Mouse (Mus musculus) heart, postnatal 0 days (tissue): Measurements from ENCODE around the gene Cyp2d10. TPM values are rescaled to one million over a fixed set of nuclear protein-coding genes. Genes with fewer than 3 reads are reported as not detected.

Experiments
- ATAC-seq: fragments of 200-750 bp; cut with Nextera tagmentation; 2 replicates; pipeline ENCODE4 v1.8.0; 2017; ENCODE audit warnings: low read depth, moderate number of reproducible peaks, moderate library complexity; ENCODE audit not compliant: insufficient read depth
- DNase-seq: peaks from one replicate; pipeline ENCODE4 v3.0.0-alpha.2; 2016; ENCODE audit warnings: low spot score
- H3K27ac ChIP-seq: fragments of 300-500 bp; sonication (generic); 2 replicates; pipeline ENCODE4 v1.5.1; 2014; ENCODE audit warnings: low read depth, mild to moderate bottlenecking
- H3K27me3 ChIP-seq: fragments of 300-500 bp; sonication (generic); 2 replicates; pipeline ENCODE4 v1.6.1; 2014; ENCODE audit warnings: low read length, mixed read lengths; ENCODE audit not compliant: control insufficient read depth, insufficient read depth
- H3K36me3 ChIP-seq: fragments of 300-500 bp; sonication (generic); replicated peaks from 2 replicates; pipeline ENCODE4 v1.6.1; 2014; ENCODE audit warnings: low read length, mixed read lengths; ENCODE audit not compliant: control insufficient read depth, insufficient read depth
- H3K4me1 ChIP-seq: fragments of 300-500 bp; sonication (generic); 2 replicates; pipeline ENCODE4 v1.6.1; 2014; ENCODE audit warnings: antibody characterized with exemption; ENCODE audit not compliant: control insufficient read depth, insufficient read depth
- H3K4me2 ChIP-seq: fragments of 300-500 bp; sonication (generic); 2 replicates; pipeline ENCODE4 v1.6.1; 2014; ENCODE audit warnings: low read depth, mild to moderate bottlenecking, low read length, moderate library complexity
- H3K4me3 ChIP-seq: fragments of 300-500 bp; sonication (generic); 2 replicates; pipeline ENCODE4 v1.5.1; 2014; ENCODE audit warnings: low read depth, low read length
- H3K9ac ChIP-seq: fragments of 300-500 bp; sonication (generic); replicated peaks from 2 replicates; pipeline ENCODE4 v1.6.1; 2014; ENCODE audit warnings: low read depth, low read length, mixed read lengths
- H3K9me3 ChIP-seq: fragments of 300-500 bp; sonication (generic); replicated peaks from 2 replicates; pipeline ENCODE4 v1.6.1; 2016; ENCODE audit warnings: low read length; ENCODE audit not compliant: control insufficient read depth
- CTCF ChIP-seq: IDR thresholded peaks from 2 replicates; pipeline ENCODE4 v1.5.1; 2016; ENCODE audit warnings: antibody characterized with exemption, control low read depth, low read depth
- EP300 ChIP-seq: IDR thresholded peaks from 2 replicates; pipeline ENCODE4 v1.6.1; 2016; ENCODE audit warnings: antibody characterized with exemption, low read depth
- WGBS: fragments of 180-500 bp; shearing (Covaris S2); extraction: QIAGEN DNeasy Blood & Tissue Kit; methylation state at CpG from one replicate; pipeline ENCODE4 v1.1.7; 2014; 5-methylcytosine and 5-hydroxymethylcytosine counted together
- polyA plus RNA-seq: library from polyadenylated mRNA; unstranded; fragments of >200 nt; fragmentation: Nextera tagmentation; extraction: Ambion mirVana; gene quantifications from 2 replicates; pipeline ENCODE4 v1.2.1, GENCODE M21; 2015
- total RNA-seq: library from RNA; depleted of rRNA; stranded (reverse); fragments of >200 nt; gene quantifications from 2 replicates; pipeline ENCODE4 v1.2.3, GENCODE M21; 2014; ENCODE audit warnings: low replicate concordance

Cyp2d10 gene
- total and polyA plus RNA-seq, 2 experiments from 2014 or later, result not detected

- Histone ChIP-seq H3K9me3 (no peaks in the 10 kb centered on the region), H3K27me3 (no peaks in the 10 kb centered on the region), H3K4me2 (no peak overlapping the region), H3K9ac (no peak overlapping the region), H3K4me3 (no peak overlapping the region), H3K27ac (peak overlapping the region; percentile 81), H3K36me3 (no peaks in the 10 kb centered on the region), H3K4me1 (peaks cover 4% of the 10 kb centered on the region; the same call in 1 of the 2 replicates)
- 63% methylated on average over 3 of the region's 4 CpGs for WGBS
- ATAC-seq, result peak; percentile 63
- 0 out of 2 replicates have a peak, but pooled peaks have one; percentile 40 for TF ChIP-seq EP300
- TF ChIP-seq CTCF, result no peak
- DNase-seq, result peak; percentile 54
Observed at GRCm38 (mm10) chr15:82362234-82362633, 44.8 kb downstream of the Cyp2d10 start.

GRCm38 (mm10) chr15:82361459-82362018, 45.5 kb downstream of the Cyp2d10 start:
- DNase-seq (peak; percentile 86), ATAC-seq (peak; percentile 81)
- H3K4me2 ChIP-seq, result no peak overlapping the region
- H3K4me1 ChIP-seq, result peaks cover 4% of the 10 kb centered on the region; the same call in 1 of the 2 replicates
- peak; percentile 67 for TF ChIP-seq CTCF
- no peak for TF ChIP-seq EP300
- H3K9me3 ChIP-seq, result no peaks in the 10 kb centered on the region
- H3K9ac ChIP-seq, result no peak overlapping the region
- no peaks in the 10 kb centered on the region for H3K36me3 ChIP-seq
- H3K27ac ChIP-seq, result peak overlapping the region; percentile 81
- no peak overlapping the region for H3K4me3 ChIP-seq
- H3K27me3 ChIP-seq, result no peaks in the 10 kb centered on the region
- WGBS, result 51% methylated on average over 11 of the region's 11 CpGs

GRCm38 (mm10) chr15:82358431-82359260, 48.3 kb downstream of the Cyp2d10 start:
- H3K27me3 ChIP-seq, result no peaks in the 10 kb centered on the region
- peak overlapping the region; percentile 32 for H3K4me2 ChIP-seq
- 31% methylated on average over 22 of the region's 22 CpGs for WGBS
- ATAC-seq (no peak), DNase-seq (peak; percentile 38)
- H3K4me3 ChIP-seq, result no peak overlapping the region
- TF ChIP-seq EP300 (no peak), CTCF (no peak)
- H3K27ac ChIP-seq, result peak overlapping the region; percentile 79
- H3K36me3 ChIP-seq, result no peaks in the 10 kb centered on the region
- peaks cover 8% of the 10 kb centered on the region for H3K4me1 ChIP-seq
- no peak overlapping the region; the same call in 1 of the 2 replicates for H3K9ac ChIP-seq
- H3K9me3 ChIP-seq, result no peaks in the 10 kb centered on the region

GRCm38 (mm10) chr15:82354126-82354945, 52.7 kb downstream of the Cyp2d10 start, which contains the start of gene Ndufa6:
Ndufa6 (minus strand) TSS chr15:82354322.
- ATAC-seq (peak; percentile 99), DNase-seq (peak; percentile 100)
- Histone ChIP-seq H3K4me2 (peak within 1 kb of the TSS; percentile 89), H3K36me3 (peaks cover 18% of the 10 kb centered on the region), H3K27ac (peak within 1 kb of the TSS; percentile 96), H3K4me3 (peak within 1 kb of the TSS; percentile 91), H3K9me3 (no peaks in the 10 kb centered on the region), H3K27me3 (no peaks in the 10 kb centered on the region), H3K9ac (peak within 1 kb of the TSS; percentile 99), H3K4me1 (peaks cover 18% of the 10 kb centered on the region)
- peak; percentile 99 for TF ChIP-seq CTCF
- peak; percentile 67; the same call in 1 of the 2 replicates for TF ChIP-seq EP300
- 2% methylated on average over 54 of the region's 57 CpGs for WGBS

GRCm38 (mm10) chr15:82353745-82354113, 53.3 kb downstream of the Cyp2d10 start:
- Histone ChIP-seq H3K27me3 (no peaks in the 10 kb centered on the region), H3K4me2 (peak overlapping the region; percentile 89), H3K9me3 (no peaks in the 10 kb centered on the region), H3K27ac (peak overlapping the region; percentile 96), H3K4me3 (peak overlapping the region; percentile 91), H3K9ac (peak overlapping the region; percentile 99), H3K4me1 (peaks cover 18% of the 10 kb centered on the region), H3K36me3 (peaks cover 24% of the 10 kb centered on the region)
- ATAC-seq (peak; percentile 31), DNase-seq (no peak)
- 2% methylated on average over 23 of the region's 23 CpGs for whole genome bisulfite sequencing
- no peak for TF ChIP-seq EP300
- no peak for TF ChIP-seq CTCF
